Mouse (Mus musculus): ENCODE results near the gene Nup98.
A peak's percentile ranks its signal among the peaks of the same experiment; 100 is the strongest.

The Nup98 gene

DNA sequence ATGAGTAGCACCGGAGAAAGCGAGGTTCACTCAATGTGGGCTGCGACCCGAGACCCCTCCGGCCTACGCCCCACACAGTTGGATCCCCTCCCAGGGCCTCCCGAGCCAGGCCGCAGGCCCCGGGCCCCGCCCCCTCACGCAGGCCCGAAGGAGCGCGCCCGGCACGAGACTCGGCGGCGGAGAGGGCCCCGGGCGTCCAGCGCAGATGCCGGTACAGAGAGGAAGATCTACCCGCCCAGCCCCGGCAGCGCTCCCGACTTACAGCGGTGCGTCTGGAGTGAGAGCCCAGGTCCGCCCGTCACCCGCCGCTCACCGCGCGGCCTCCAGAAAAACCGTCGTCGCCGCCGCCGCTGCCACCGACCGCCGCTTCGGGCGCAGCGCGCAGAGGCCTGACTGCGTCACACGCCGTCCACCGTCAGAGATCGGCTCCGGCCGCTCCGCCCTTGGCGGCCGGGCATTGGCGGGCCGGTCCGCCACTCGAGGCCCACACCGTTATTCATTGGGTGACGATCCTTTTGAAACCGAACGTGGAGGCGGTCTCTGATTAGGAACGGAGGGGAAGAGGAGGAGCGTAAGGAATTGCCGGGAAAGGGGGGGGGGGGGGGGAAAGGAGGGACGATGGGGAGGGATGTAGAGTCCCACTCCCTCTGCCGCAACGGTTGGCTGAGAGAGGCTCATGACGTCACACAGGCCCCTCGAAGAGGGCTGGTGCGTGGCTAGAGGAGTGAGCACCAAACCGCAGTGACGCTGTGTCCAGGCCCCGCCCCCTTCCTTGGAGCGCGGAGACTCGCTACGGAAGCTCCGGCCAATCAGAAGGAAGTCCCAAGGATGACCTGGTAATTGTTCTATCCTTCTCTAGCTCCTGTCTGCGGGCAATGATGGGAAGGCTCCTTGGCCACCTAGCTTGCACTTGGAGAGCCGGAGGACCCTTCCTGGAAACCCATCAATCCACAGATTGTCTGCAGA, at the start of gene Nup98, which contains the start of gene Pgap2:
Gene Nup98, minus strand, starts transcription at position 421 of the 966 bp plus-strand sequence.
Gene Pgap2, plus strand, starts transcription at position 453 of the 966 bp plus-strand sequence.
- peak; percentile 95 to 97 for DNase-seq (ENCODE audit: low spot score in 2 of 2)

DNA sequence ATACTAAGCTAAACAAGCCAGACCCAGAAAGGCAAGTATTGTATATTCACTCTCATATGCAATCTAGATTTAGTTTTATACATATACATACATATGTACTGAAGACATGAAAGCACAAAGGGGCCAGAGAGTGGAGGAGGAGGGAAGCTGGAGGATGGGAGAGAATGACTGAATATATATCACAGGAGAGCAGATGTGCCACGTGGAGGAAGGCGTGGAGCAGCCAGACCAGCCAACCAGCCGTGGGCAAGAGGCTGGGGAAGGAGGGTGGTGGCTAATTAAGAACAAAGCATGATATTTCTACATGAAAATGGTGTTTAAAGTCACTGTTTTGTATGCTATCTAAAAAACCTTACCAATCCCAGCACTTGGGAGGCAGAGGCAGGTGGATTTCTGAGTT, 48.8 kb upstream of the Nup98 start:
- DNase-seq (ENCODE audit: low spot score in 2 of 2): no peak

DNA sequence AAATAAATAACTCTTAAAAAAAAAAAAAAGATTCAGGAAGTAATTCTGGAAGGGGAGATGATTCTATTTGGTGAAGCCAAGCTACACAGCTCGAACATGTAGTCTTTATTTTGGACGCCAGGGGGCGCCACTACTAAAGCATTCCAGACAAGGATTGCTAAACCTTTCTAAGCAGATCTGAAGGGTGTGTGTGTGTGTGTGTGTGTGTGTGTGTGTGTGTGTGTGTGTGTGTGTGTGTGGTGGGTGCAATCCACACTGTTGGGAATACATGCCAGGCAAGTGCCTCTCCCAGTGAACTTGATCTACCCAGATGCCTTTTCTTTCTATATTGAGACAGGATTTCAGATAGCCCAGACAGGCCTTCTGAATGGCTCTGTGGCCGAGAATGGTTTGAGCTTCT, 48.2 kb upstream of the Nup98 start:
- peak; percentile 47 to 67 for DNase-seq (ENCODE audit: low spot score in 2 of 2)

DNA sequence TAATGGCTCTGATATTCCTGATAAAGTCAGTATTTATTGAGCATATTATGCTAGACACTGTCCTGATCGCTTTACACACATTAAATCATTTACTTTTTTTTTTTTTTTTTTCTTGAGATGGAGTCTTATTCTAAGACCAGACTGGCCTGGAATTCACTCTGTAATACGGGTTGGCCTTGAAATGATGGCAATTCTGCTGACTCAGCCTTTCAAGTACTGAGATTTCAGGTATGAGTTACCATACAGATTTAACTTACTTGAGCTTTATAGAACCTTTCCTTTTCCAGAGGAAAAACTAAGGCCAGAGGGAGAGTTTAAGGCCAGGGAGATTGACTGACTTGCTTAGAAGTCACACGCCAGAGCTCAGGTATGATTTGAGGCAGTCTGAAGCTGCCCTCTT, 46.7 kb upstream of the Nup98 start:
- no peak for DNase-seq (ENCODE audit: low spot score in 2 of 2)

DNA sequence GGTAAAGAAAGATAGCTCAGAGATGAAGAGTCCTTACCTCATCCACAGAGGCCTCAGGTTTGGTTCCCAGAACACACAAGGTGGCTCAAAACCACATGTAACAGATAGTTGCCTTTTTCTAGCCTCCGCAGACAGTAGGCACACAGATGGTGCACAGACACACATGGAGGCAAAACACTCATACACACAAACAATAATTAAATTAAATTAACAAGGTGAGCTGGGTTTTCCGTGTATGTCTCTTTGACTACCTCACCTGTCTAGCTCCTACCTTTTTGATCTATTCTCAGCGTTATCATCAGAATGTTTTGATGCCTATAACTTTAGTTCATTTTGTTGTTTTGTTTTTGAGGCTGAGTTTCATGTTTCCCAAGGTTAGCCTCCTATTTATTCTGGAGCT, 46.0 kb upstream of the Nup98 start, which contains the start of gene Rhog:
Gene Rhog, minus strand, starts transcription at position 101 of the 400 bp plus-strand sequence.
- no peak for DNase-seq (ENCODE audit: low spot score in 2 of 2)

DNA sequence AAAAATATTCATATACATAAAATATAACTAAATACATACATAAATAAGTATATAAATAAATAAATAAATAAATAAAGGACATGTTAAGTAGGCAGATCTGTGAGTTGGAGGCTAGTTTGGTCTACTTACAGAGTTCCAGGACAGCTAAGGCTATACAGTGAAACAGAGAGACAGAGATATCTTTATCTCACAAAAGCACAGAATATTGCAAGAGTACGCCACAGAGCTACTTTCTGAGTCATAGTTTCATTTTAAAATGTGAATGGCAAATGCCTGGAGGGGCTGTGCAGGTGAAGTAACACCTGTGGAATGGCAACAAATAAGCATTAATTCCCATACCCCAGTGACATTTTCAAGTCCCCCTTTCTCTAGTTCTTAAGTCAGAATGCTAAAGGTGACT, 43.7 kb upstream of the Nup98 start:
- no peak for DNase-seq (ENCODE audit: low spot score in 2 of 2)

DNA sequence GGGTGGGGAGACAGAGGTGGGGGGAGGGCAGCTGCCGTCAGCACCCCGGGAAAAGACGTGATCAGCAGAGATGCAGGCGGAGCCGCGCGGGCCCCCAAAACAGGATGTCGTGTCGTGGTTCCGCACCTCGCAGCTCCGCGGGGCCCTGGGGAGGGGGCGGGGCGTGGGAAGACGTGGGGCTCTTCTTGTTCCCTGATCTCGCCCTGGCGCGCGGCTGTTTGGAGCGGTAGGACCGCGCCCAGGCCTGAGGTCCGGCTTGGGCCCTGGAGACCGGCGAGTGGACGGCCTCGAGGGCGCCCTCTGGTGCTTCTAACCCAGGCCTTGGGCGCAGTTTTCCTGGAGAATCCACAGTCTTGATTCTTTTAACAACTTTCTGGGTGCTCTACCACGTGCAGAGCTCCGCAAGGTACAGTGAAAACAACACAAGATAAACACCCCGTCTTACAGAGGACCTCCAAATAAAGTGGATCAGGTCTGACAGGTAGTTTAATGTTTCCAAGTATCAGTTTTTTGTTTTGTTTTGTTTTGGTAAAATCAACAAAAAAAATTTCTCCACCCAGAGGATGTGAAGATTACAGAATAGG, 40.7 kb upstream of the Nup98 start:
- peak in 1 of 2 experiments; percentile 90 for DNase-seq (ENCODE audit: low spot score in 2 of 2)

DNA sequence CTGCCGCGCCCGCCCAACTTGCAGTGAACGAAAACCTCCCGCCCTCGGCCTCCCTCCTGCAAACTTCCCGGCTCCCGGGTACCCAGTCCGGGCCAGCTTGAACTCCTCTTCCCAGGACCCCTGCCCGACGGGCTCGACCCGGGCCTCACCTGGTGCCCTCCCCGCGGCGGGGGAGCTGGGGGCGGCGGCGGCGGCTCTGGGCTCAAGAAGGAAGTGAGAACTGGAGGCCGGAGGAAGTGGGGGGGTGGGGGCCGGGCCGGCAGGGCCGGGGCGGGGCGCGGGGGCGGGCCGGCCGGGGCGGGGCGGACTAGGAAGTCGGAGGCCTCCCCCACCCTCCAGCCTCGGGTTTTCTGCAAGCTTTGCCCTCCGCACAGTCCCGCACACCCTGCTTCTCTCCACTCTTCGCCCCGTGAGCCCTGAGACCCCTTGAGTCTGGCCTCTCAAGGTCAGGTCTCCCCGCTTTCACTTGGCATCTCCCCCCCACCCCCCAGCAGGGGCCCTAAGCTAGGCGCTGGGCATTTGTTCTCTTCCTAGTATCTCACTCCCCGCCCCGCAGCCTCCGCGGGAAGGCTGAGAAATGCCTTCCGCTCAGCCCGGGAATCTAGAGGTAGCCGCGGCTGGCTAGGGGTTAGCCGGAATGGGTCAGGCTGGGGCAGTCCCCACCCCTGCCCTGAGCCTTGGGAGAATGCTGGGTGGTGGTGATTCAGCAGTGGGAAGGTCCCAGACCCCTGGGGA, 40.1 kb upstream of the Nup98 start:
- DNase-seq (ENCODE audit: low spot score in 2 of 2): peak; percentile 72 to 88

DNA sequence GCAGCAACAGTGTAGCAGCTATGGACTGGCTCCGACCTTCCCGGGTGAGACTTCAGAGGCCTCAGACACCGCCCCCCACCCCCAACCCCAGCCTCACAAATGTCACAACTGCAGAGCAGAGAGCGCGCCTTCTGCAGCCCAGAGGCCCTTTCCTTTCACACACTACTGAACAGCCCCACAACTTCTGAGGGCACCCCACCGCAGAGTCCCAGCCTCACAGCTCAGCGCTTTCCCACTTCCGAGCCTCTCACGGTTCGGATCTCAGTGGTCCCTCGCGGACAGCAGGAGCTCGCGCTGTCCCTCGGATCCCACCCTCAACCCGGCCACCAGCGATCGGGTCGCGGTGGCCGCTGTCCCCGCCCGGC, 39.5 kb upstream of the Nup98 start:
- DNase-seq (ENCODE audit: low spot score in 2 of 2): no peak

DNA sequence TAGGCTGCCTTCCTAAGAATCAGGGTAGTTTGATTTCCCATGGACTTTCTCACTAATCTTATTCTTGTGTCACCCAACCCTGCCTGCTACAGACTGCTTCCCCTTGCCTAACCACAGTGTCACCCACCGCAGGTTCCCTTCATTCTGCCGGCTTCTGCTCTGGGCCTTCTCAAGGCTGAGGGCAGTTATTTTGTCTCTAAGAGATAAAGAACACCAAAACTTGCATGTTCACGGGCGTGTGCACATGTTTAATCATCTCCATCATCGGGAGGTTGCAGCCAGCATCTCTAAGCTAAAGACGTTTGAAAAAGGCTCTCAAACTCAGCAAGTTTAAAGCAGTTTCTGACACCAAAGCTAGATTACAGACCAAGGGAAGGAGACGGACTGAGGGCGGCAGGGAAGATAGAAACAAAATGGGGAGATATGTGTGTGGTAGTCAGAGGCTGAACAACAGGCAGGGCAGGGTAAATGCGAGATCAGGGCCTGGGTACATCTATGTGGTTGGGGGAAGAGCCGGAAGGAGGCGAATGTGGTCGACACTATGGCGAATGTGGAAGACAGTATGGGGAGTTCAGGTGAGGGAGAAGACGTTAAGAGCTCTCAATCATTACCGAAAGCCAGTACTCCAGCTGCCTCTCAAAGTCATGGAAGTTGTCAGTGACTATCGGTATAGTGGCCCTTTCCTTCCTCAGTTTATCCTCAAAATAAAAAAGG, 38.9 kb upstream of the Nup98 start:
- DNase-seq (ENCODE audit: low spot score in 2 of 2): no peak

DNA sequence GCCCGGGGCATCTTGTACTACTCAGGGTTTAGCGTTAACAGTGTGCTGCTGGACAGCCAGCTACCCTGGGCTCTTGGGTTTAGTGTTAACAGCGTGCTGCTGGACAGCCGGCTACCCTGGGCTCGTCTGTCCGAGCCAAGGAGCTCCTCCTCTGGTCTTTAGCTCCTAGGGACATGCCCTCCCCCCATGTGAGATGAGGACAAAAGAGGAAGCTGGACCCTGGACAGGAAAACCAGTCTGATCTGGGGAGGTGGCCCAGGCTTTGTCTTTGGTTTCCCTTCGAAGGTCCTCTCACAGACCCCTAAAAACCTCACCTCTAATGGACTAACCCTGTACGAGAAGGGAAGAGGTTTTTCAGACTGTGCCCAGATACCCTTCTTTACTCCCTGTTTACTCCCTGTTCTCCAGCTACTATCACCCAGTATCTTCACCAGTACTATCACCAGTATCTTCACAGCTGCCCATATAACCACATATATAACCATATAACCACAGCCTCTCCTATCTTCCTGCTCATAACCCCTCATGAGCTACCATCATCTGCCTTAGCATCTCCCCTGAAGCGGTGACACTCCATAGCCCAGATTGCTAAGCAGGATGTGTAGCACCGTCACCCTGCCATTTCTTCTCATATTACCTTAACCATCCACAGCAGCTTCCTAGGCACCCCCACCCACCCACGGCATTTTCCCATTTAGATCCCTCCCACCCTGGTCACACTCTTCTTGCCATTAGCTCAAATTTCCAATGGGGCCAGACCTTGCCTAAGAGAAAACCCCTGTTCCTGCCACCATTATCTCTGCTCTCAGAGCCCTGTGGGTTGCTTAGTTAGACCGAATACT, 37.2 kb upstream of the Nup98 start:
- no peak for DNase-seq (ENCODE audit: low spot score in 2 of 2)

DNA sequence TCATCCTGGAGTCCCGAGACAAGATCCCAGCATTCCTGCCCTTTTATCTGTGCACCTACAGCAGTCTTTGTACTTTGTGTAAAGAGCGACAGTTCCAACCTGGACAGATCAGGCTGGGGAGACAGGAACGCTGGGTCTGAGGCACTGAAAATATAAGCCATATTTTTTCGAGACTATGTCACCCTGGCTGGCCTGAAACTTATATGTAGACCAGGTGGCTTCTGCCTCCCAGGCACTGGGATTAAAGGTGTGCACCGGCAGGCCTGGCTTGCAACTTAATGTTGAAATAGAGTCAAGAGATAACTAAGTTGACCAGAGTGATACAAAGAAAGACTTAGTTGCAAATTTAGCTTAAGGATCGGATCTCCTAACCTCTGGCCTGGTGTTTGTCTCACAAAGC, 36.3 kb upstream of the Nup98 start:
- DNase-seq (ENCODE audit: low spot score in 2 of 2): no peak

DNA sequence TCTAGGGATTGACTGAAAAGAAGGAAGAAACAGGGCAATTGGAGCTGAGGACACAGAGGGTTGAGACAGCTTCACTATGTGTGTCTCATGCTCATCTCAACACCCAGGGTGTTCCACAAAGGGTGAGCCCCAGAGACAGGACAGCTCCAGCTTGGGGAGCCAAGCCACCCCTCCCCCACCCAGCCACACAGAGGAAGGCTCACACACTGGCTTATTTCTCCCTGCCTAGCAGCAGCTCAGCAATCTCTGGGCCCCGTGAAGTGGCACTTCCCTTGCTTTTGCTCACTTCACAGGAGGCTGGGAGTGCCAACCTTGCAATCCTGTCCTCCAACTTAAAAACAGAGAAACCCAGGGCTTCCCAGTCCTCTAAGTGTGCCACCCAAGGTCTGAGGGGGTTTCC, 35.8 kb upstream of the Nup98 start:
- no peak for DNase-seq (ENCODE audit: low spot score in 2 of 2)

DNA sequence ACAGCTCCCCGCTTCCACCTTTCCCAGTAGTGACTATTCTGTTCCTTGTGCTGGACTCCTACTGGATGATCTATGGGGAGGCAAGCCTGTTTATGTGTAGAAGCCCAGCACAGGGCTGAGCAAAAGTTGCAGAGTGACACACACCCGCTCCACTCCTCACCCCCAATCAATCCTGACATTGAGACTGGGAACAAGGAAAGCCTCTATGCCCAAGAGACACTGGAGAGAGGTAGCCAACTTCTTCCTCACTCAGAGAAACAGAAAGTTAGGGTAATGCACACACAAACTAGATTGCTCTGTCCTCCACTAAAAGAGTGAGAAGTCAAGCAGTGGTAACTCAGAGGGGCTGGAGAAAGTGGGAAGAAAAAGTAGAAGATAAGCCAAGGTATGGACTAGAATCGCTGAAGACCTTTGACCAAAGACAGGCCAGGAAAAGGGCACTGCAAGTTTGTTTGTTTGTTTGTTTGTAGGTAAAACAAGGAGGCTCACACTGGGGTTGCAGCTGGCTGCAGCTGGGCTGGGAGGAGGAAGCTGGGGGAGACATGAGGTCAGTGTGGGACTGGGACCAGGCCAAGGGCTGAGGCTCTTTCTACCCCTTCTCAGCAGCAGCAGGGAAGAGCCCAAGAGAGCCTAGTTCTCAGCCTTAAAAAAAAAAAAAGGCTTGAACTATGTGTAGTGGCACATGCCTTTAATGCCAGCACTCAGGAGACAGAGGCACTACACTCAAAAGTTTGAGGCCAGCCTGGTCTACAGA, 35.0 kb upstream of the Nup98 start:
- DNase-seq (ENCODE audit: low spot score in 2 of 2): no peak

DNA sequence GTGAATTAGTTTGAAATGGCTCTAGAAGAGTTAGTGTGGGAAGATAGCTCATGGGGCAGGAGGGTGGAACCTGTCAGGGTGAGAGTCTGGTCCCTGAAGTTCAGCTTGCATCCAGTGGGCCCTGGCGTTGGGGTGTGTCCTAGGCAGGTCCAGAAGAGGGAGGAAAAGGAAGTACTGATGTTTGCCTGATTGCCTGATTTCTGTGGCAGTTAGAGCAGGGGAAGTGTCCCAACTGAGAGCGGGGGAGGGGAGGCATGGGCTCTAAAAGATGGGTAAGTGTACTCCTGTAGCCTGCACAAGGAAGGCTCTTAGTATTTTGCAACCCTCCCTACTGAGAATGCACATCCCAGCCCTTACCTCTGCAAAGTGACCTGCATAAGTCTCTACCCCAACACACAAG, 33.9 kb upstream of the Nup98 start:
- no peak for DNase-seq (ENCODE audit: low spot score in 2 of 2)

DNA sequence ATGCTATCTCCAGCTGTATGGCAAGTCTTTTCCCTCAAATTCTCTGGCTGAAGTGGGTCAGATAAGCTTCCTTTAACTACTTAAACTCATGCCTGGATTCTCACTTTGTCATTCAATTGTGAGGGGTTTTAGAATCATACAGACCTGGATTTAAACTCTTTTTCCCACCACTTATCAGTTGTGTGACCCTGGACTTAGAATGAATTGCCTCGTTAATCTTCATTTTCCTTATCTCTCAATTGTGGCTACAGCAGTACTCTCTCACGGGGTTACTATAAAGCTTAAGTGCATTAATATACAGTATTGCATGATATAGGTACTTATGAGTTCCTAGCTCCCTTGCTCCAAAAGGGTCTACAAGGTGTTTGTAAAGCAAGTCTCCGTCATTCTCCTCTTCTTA, 32.9 kb upstream of the Nup98 start:
- no peak for DNase-seq (ENCODE audit: low spot score in 2 of 2)

DNA sequence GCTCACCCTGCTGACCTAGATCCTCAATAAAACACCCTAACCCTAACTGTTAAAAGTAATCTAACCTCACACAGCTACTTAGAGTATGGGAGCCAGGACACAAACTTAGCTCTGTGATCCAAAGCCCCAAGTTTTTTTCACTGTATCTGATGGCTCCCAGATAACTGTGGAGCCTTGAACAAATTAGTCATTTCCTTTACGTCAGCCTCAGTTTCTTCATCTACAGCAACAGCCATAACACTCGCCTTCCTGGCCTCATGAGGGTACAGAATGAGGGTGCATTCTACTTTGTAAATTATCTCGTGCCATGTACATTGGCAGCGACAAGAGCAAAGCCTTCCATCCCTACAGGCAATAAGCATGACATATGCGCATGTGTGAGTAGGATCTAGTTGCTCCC, 32.4 kb upstream of the Nup98 start:
- no peak for DNase-seq (ENCODE audit: low spot score in 2 of 2)

DNA sequence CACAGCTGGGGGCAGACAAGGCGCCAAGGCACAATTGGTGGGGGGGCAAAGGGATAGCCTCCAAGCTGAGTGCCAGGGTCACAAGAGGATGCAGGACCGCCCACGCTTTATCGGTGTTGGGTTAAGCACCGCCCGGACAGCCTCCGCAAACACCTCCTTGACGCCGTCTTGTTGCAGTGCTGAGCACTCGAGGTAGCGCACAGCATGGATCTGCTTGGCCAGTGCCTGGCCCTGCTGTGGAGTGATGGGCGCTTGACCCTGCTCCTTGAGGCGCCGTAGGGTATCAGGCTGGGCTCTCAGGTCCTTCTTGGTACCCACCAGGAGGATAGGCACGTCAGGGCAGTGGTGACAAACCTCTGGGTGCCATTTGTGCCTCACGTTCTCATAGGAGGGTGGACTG, 29.6 kb upstream of the Nup98 start:
- no peak for DNase-seq (ENCODE audit: low spot score in 2 of 2)

DNA sequence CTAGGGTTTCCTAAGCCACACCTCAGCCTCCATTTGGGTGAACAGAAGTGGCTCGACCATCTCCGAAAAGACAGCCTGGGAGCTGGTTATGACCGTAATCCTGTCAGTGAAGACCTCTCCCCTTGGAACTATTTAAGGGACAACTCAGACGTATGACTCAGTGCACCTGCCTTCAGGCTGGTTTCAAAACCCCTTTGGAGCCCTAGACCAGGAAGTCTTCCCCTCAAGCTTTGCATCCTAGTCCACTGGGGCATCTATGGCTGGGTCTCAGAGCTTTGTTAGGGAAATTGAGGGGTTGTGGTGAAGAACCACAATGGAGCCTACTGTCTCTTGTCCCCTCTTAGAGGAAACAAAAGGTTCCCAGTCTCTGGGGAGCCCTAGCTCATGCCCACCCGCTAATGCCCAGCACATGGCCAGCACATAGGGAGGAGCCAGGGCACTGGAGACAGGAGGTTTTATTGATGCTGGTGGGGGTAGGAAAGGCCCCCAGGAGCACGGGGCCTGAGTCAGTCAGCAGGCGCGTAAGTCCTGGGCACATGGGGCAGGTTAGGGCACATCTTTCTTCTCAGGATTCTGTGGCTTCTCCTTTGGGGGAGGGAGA, 28.8 kb upstream of the Nup98 start:
- DNase-seq (ENCODE audit: low spot score in 2 of 2): no peak

DNA sequence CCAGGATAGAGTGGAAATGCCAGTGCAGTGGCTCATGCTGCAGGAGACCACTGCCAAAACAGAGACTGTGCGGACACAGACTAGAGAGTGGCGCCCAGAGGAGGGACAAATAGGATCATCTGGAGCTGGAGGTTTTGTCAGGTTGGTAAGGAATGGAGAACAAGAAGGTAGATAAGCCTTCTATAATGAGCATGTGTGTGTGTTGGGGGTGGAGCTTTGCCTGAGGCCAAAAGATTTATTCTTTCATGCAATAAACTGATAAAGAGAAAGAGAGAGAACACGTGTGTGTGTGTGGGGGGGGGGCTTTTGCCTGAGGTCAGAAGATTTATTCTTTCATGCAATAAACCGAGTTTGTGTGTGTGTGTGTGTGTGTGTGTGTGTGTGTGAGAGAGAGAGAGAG, 23.1 kb upstream of the Nup98 start:
- DNase-seq (ENCODE audit: low spot score in 2 of 2): no peak
